Mouse (Mus musculus) thymus, postnatal 25 days (tissue): ENCODE results near the gene Olfr643.
"Not testable (repeated sequence)": the region's sequence is repeated elsewhere in the genome, so short reads cannot be mapped to it uniquely, and the experiment has no call there.

Experiments
- DNase-seq: peaks from one replicate; pipeline ENCODE4 v3.0.0; 2022

Olfr643 gene

GRCm38 (mm10) chr7:104017203-104017602 lies 120.0 kb downstream of the Olfr643 start, which contains the start of gene Olfr639:
Olfr639 (minus strand) TSS chr7:104017303.
- DNase-seq: no peak

GRCm38 (mm10) chr7:103999124-103999523 lies 138.1 kb downstream of the Olfr643 start:
- DNase-seq: no peak

GRCm38 (mm10) chr7:103998446-103998845 lies 138.8 kb downstream of the Olfr643 start, which contains the start of gene Olfr638:
Olfr638 (plus strand) TSS chr7:103998746.
- DNase-seq: no peak

- no peak for DNase-seq
Observed at GRCm38 (mm10) chr7:103971782-103972181, 165.4 kb downstream of the Olfr643 start.

- DNase-seq: no peak
Observed at GRCm38 (mm10) chr7:103970852-103971251, 166.4 kb downstream of the Olfr643 start, which contains the start of gene Olfr635. Olfr635 (plus strand) TSS chr7:103971152.

GRCm38 (mm10) chr7:103966873-103967272 lies 170.3 kb downstream of the Olfr643 start:
- not testable (repeated sequence) for DNase-seq
